Mouse (Mus musculus): Measurements from ENCODE around the gene Snx9. TPM values are rescaled to one million over a fixed set of nuclear protein-coding genes. Genes with fewer than 3 reads are reported as not detected.

The Snx9 gene
- polyA plus RNA-seq, 1 experiment = 11.5 TPM

GRCm38 (mm10) chr17:5886943-5887800 lies 46.0 kb downstream of the Snx9 start:
- no peak for TF ChIP-seq POLR2A (IDR thresholded peaks at IDR 0.05; ENCODE audit: borderline replicate concordance, extremely low read depth, insufficient read depth, insufficient read length, poor library complexity, severe bottlenecking)
- TF ChIP-seq CTCF (IDR thresholded peaks at IDR 0.05; ENCODE audit: borderline replicate concordance, extremely low read depth, insufficient read depth, insufficient read length) = peak; percentile 46; the same call in 1 of the 2 replicates
- peak; percentile 85 for DNase-seq (ENCODE audit: low read depth)

- DNase-seq (ENCODE audit: low read depth) = peak; percentile 66
- TF ChIP-seq POLR2A (IDR thresholded peaks at IDR 0.05; ENCODE audit: borderline replicate concordance, extremely low read depth, insufficient read depth, insufficient read length, poor library complexity, severe bottlenecking) (no peak), CTCF (IDR thresholded peaks at IDR 0.05; ENCODE audit: borderline replicate concordance, extremely low read depth, insufficient read depth, insufficient read length) (peak; percentile 86)
These were observed 49.3 kb downstream of the Snx9 start for GRCm38 (mm10) chr17:5890429-5890828.

GRCm38 (mm10) chr17:5891933-5892683 lies 51.0 kb downstream of the Snx9 start:
- DNase-seq (ENCODE audit: low read depth) = no peak
- TF ChIP-seq CTCF (IDR thresholded peaks at IDR 0.05; ENCODE audit: borderline replicate concordance, extremely low read depth, insufficient read depth, insufficient read length) = no peak
- TF ChIP-seq POLR2A (IDR thresholded peaks at IDR 0.05; ENCODE audit: borderline replicate concordance, extremely low read depth, insufficient read depth, insufficient read length, poor library complexity, severe bottlenecking) = no peak

- TF ChIP-seq CTCF (IDR thresholded peaks at IDR 0.05; ENCODE audit: borderline replicate concordance, extremely low read depth, insufficient read depth, insufficient read length) = no peak
- no peak for TF ChIP-seq POLR2A (IDR thresholded peaks at IDR 0.05; ENCODE audit: borderline replicate concordance, extremely low read depth, insufficient read depth, insufficient read length, poor library complexity, severe bottlenecking)
- DNase-seq (ENCODE audit: low read depth) = no peak
These were observed 52.0 kb downstream of the Snx9 start for GRCm38 (mm10) chr17:5893092-5893491.

GRCm38 (mm10) chr17:5893574-5894148 lies 52.5 kb downstream of the Snx9 start:
- DNase-seq (ENCODE audit: low read depth) = no peak
- TF ChIP-seq CTCF (IDR thresholded peaks at IDR 0.05; ENCODE audit: borderline replicate concordance, extremely low read depth, insufficient read depth, insufficient read length) (no peak), POLR2A (IDR thresholded peaks at IDR 0.05; ENCODE audit: borderline replicate concordance, extremely low read depth, insufficient read depth, insufficient read length, poor library complexity, severe bottlenecking) (no peak)

GRCm38 (mm10) chr17:5896066-5896465 lies 54.9 kb downstream of the Snx9 start:
- DNase-seq (ENCODE audit: low read depth) = no peak
- no peak for TF ChIP-seq POLR2A (IDR thresholded peaks at IDR 0.05; ENCODE audit: borderline replicate concordance, extremely low read depth, insufficient read depth, insufficient read length, poor library complexity, severe bottlenecking)
- no peak for TF ChIP-seq CTCF (IDR thresholded peaks at IDR 0.05; ENCODE audit: borderline replicate concordance, extremely low read depth, insufficient read depth, insufficient read length)

GRCm38 (mm10) chr17:5896607-5897006 lies 55.5 kb downstream of the Snx9 start:
- no peak for TF ChIP-seq POLR2A (IDR thresholded peaks at IDR 0.05; ENCODE audit: borderline replicate concordance, extremely low read depth, insufficient read depth, insufficient read length, poor library complexity, severe bottlenecking)
- TF ChIP-seq CTCF (IDR thresholded peaks at IDR 0.05; ENCODE audit: borderline replicate concordance, extremely low read depth, insufficient read depth, insufficient read length) = no peak

GRCm38 (mm10) chr17:5897326-5898200 lies 56.4 kb downstream of the Snx9 start:
- no peak for DNase-seq (ENCODE audit: low read depth)
- TF ChIP-seq CTCF (IDR thresholded peaks at IDR 0.05; ENCODE audit: borderline replicate concordance, extremely low read depth, insufficient read depth, insufficient read length) = no peak
- no peak for TF ChIP-seq POLR2A (IDR thresholded peaks at IDR 0.05; ENCODE audit: borderline replicate concordance, extremely low read depth, insufficient read depth, insufficient read length, poor library complexity, severe bottlenecking)

More at GRCm38 (mm10) chr17:5896607-5897006, 55.5 kb downstream of the Snx9 start:
- no peak for DNase-seq (ENCODE audit: low read depth)

GRCm38 (mm10) chr17:5899251-5899650 lies 58.1 kb downstream of the Snx9 start:
- no peak for DNase-seq (ENCODE audit: low read depth)
- TF ChIP-seq CTCF (IDR thresholded peaks at IDR 0.05; ENCODE audit: borderline replicate concordance, extremely low read depth, insufficient read depth, insufficient read length) = no peak
- TF ChIP-seq POLR2A (IDR thresholded peaks at IDR 0.05; ENCODE audit: borderline replicate concordance, extremely low read depth, insufficient read depth, insufficient read length, poor library complexity, severe bottlenecking) = no peak

- DNase-seq (ENCODE audit: low read depth) = no peak
- TF ChIP-seq POLR2A (IDR thresholded peaks at IDR 0.05; ENCODE audit: borderline replicate concordance, extremely low read depth, insufficient read depth, insufficient read length, poor library complexity, severe bottlenecking) = no peak
- no peak for TF ChIP-seq CTCF (IDR thresholded peaks at IDR 0.05; ENCODE audit: borderline replicate concordance, extremely low read depth, insufficient read depth, insufficient read length)
These were observed 60.3 kb downstream of the Snx9 start for GRCm38 (mm10) chr17:5901381-5901780.

Data from brain, embryonic 14.5 days (tissue).